Mouse (Mus musculus): ENCODE data around the gene Il21. TPM values are rescaled to one million over a fixed set of nuclear protein-coding genes. Genes with fewer than 3 reads are reported as not detected.

Il21 gene
- polyA plus RNA-seq, 1 experiment from 2014 or later: not detected

DNA sequence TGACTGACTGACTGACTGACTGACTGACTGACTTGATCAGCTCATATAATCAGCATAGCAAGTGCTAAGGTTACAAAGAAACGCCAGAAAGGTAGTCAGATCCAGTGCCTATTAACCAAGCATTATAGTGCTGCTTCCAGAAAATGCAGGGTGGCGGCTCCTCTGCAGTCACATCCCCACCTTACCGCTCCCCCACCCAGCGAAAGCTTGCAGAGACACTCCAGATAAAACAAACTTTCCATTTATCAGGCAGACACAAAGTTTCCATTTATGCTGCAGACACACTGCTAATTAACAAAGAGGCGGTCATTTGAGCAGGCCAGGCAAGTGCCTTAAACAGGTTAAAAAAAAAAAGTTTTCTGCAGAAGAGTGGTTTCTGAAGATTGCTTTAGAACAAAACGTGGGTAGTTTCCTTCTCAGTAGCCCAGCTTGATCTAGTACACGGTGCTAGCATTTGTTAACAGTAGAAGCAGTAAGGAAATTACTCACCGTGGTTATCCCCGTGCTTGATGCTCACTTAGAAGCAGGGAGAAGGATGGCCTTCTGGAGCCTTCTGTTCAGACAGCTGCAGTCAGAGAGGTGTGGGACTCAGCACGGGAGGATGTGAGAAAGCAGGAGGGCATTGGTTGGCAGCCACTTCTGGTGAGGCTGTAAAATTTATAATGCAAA lies 27.0 kb upstream of the Il21 start:
- no peaks in the 10 kb centered on the region for H3K9me3 ChIP-seq (ENCODE audit: control insufficient read depth, low read depth, low read length)
- H3K4me1 ChIP-seq (ENCODE audit: control insufficient read depth, insufficient read depth, low read length): no peaks in the 10 kb centered on the region
- H3K4me3 ChIP-seq (ENCODE audit: low read depth, low read length): no peak overlapping the region
- H3K27me3 ChIP-seq (ENCODE audit: control insufficient read depth, insufficient read depth, low read length): no peaks in the 10 kb centered on the region
- no peak overlapping the region for H3K27ac ChIP-seq (ENCODE audit: low read length)
- H3K4me2 ChIP-seq (replicated peaks; ENCODE audit: low read depth, low read length): no peak overlapping the region
- no peaks in the 10 kb centered on the region for H3K36me3 ChIP-seq (ENCODE audit: control insufficient read depth, insufficient read depth, low read length)
- no peak for ATAC-seq (ENCODE audit: insufficient number of reproducible peaks, insufficient read depth, low FRiP score, low read depth)
- 36% methylated on average over 10 of the region's 10 CpGs for WGBS
- no peak overlapping the region for H3K9ac ChIP-seq (replicated peaks; ENCODE audit: low read depth, low read length)

DNA sequence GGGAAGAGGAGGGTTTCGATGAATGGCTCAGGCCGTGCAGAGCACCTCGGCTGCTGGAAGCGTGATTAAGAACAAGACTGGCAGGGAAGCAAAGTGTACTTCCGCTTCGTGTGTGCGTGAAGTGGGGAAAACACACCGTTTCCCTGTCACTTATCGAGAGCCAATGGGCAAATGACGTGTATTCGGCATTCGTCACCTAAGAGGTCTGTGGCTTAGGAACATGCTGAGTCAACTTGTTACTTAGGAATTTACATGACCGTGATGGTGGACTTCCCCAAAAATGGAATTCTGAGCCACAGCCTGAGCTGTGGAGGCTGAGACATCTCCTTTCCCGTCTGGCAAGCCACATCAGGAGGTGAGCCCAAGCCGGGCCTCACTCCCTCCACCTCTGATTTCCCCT lies 25.3 kb upstream of the Il21 start:
- WGBS: 85% methylated on average over 15 of the region's 15 CpGs

DNA sequence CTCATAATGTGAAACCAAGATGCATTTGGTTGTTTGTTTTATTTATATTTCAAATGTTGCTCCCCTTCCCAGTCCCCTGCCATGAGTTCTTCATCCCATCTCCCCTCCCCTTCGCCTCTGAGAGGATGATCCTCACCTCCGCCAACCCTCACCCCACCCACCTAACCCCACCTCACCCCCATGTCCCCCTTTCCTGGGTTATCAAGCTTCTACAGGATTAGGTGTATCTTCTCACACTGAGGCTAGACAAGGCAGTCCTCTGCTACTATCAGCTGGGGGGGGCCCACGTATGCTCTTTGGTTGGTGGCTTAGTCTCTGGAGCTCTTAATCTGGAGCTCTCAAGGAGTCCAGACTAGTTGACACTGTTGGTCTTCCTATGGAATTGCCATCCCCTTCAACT lies 18.5 kb upstream of the Il21 start:
- WGBS: 91% methylated on average over 3 of the region's 3 CpGs
- Histone ChIP-seq H3K9me3 (ENCODE audit: control insufficient read depth, low read depth, low read length) (no peaks in the 10 kb centered on the region), H3K4me2 (replicated peaks; ENCODE audit: low read depth, low read length) (no peak overlapping the region), H3K9ac (replicated peaks; ENCODE audit: low read depth, low read length) (no peak overlapping the region), H3K4me3 (ENCODE audit: low read depth, low read length) (no peak overlapping the region), H3K27me3 (ENCODE audit: control insufficient read depth, insufficient read depth, low read length) (no peaks in the 10 kb centered on the region), H3K27ac (ENCODE audit: low read length) (no peak overlapping the region), H3K36me3 (ENCODE audit: control insufficient read depth, insufficient read depth, low read length) (no peaks in the 10 kb centered on the region), H3K4me1 (ENCODE audit: control insufficient read depth, insufficient read depth, low read length) (no peaks in the 10 kb centered on the region)
- ATAC-seq (ENCODE audit: insufficient number of reproducible peaks, insufficient read depth, low FRiP score, low read depth): no peak

More for the DNA sequence above, 25.3 kb upstream of the Il21 start:
- Histone ChIP-seq H3K36me3 (ENCODE audit: control insufficient read depth, insufficient read depth, low read length) (no peaks in the 10 kb centered on the region), H3K9me3 (ENCODE audit: control insufficient read depth, low read depth, low read length) (no peaks in the 10 kb centered on the region), H3K4me1 (ENCODE audit: control insufficient read depth, insufficient read depth, low read length) (no peaks in the 10 kb centered on the region), H3K4me2 (replicated peaks; ENCODE audit: low read depth, low read length) (no peak overlapping the region), H3K27ac (ENCODE audit: low read length) (no peak overlapping the region), H3K4me3 (ENCODE audit: low read depth, low read length) (no peak overlapping the region), H3K27me3 (ENCODE audit: control insufficient read depth, insufficient read depth, low read length) (no peaks in the 10 kb centered on the region), H3K9ac (replicated peaks; ENCODE audit: low read depth, low read length) (no peak overlapping the region)
- no peak for ATAC-seq (ENCODE audit: insufficient number of reproducible peaks, insufficient read depth, low FRiP score, low read depth)

DNA sequence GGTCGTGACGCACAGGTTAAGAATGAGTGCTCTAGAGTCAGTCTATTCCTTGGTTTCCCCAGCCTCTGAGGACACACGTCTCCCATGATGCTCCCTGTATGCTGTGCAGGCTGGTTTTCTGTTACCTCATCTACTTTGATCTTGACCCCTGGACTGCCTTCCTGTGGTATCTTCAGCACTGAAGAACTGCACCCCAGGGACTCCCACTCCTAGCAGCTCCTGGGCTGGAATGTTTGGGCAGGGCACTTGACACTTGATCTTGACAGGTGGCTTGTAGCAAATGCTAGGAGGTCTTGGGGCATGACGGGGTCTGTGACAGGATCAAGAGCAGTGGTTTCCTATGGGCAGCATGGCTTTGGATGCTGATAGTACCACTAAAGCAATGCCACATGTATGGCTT lies 2.6 kb upstream of the Il21 start:
- no peaks in the 10 kb centered on the region for H3K9me3 ChIP-seq (ENCODE audit: control insufficient read depth, low read depth, low read length)
- no peaks in the 10 kb centered on the region for H3K4me1 ChIP-seq (ENCODE audit: control insufficient read depth, insufficient read depth, low read length)
- H3K9ac ChIP-seq (replicated peaks; ENCODE audit: low read depth, low read length): no peak overlapping the region
- H3K27ac ChIP-seq (ENCODE audit: low read length): no peak overlapping the region
- H3K4me3 ChIP-seq (ENCODE audit: low read depth, low read length): no peak overlapping the region
- H3K4me2 ChIP-seq (replicated peaks; ENCODE audit: low read depth, low read length): no peak overlapping the region
- H3K36me3 ChIP-seq (ENCODE audit: control insufficient read depth, insufficient read depth, low read length): no peaks in the 10 kb centered on the region
- H3K27me3 ChIP-seq (ENCODE audit: control insufficient read depth, insufficient read depth, low read length): no peaks in the 10 kb centered on the region
- 71% methylated on average over 4 of the region's 4 CpGs for WGBS
- ATAC-seq (ENCODE audit: insufficient number of reproducible peaks, insufficient read depth, low FRiP score, low read depth): no peak

DNA sequence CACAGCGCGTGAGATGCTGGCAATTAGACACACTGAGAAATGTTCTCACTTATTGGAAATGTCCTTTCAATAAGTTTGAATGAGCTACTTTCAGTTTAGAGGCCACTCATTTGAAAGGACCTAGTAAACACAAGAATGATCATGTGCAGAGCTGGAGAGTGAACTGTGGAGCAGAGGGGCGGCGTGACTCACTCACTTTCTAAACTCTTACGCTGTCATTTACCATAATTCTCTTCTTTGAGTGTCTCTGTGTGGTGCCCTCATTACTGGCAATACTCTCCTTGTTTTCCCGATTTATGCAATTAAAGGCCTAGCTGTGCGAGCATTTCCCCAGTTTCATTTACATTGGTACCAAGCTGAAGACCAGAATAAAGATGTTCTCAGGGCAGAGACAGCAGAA lies 1.3 kb downstream of the Il21 start:
- 86% methylated on average over 7 of the region's 7 CpGs for WGBS
- no peak overlapping the region for H3K4me3 ChIP-seq (ENCODE audit: low read depth, low read length)
- ATAC-seq (ENCODE audit: insufficient number of reproducible peaks, insufficient read depth, low FRiP score, low read depth): no peak

DNA sequence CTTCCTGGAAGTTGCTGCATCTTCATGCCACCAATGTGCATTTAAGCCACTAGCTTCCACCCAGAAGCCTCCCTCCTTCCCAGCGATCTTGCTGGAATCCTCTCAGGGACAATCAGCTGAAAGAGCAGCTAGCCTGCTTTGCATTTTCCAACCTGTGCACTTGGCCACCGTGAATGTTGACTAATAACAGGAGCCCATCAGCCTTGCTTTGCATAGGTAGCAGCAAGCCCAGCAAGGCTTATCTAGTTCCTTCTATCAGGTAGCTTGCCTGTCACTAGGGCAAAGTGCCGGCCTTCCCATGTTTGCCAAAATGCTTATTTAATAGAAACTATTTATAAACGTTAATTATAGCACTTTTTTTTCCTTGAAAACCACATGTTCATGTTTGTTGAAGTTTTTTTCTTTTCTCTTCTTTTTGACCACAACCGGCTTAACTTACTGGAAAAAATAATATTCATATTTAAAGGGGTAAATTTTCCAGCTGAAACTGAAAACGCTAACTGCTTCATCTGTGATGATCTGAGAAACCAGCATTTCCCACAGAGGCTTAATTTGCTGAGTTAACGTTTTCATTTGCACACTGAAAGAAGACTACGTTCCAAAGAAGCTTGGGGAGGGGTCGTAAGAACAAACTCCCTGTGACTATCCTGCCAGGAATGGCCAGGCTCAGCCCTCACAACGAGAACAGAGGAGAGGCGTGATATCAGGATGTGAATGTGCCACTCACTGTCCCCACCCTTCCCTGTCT lies 3.2 kb downstream of the Il21 start:
- no peaks in the 10 kb centered on the region for H3K4me1 ChIP-seq (ENCODE audit: control insufficient read depth, insufficient read depth, low read length)
- no peak overlapping the region for H3K9ac ChIP-seq (replicated peaks; ENCODE audit: low read depth, low read length)
- no peak for ATAC-seq (ENCODE audit: insufficient number of reproducible peaks, insufficient read depth, low FRiP score, low read depth)
- 67% methylated on average over 11 of the region's 11 CpGs for whole genome bisulfite sequencing
- H3K4me2 ChIP-seq (replicated peaks; ENCODE audit: low read depth, low read length): no peak overlapping the region
- H3K27me3 ChIP-seq (ENCODE audit: control insufficient read depth, insufficient read depth, low read length): no peaks in the 10 kb centered on the region
- H3K36me3 ChIP-seq (ENCODE audit: control insufficient read depth, insufficient read depth, low read length): no peaks in the 10 kb centered on the region
- no peak overlapping the region for H3K27ac ChIP-seq (ENCODE audit: low read length)
- no peaks in the 10 kb centered on the region for H3K9me3 ChIP-seq (ENCODE audit: control insufficient read depth, low read depth, low read length)
- H3K4me3 ChIP-seq (ENCODE audit: low read depth, low read length): no peak overlapping the region

More for the DNA sequence above, 1.3 kb downstream of the Il21 start:
- Histone ChIP-seq H3K36me3 (ENCODE audit: control insufficient read depth, insufficient read depth, low read length) (no peaks in the 10 kb centered on the region), H3K27me3 (ENCODE audit: control insufficient read depth, insufficient read depth, low read length) (no peaks in the 10 kb centered on the region), H3K9ac (replicated peaks; ENCODE audit: low read depth, low read length) (no peak overlapping the region), H3K9me3 (ENCODE audit: control insufficient read depth, low read depth, low read length) (no peaks in the 10 kb centered on the region), H3K27ac (ENCODE audit: low read length) (no peak overlapping the region), H3K4me1 (ENCODE audit: control insufficient read depth, insufficient read depth, low read length) (no peaks in the 10 kb centered on the region), H3K4me2 (replicated peaks; ENCODE audit: low read depth, low read length) (no peak overlapping the region)

DNA sequence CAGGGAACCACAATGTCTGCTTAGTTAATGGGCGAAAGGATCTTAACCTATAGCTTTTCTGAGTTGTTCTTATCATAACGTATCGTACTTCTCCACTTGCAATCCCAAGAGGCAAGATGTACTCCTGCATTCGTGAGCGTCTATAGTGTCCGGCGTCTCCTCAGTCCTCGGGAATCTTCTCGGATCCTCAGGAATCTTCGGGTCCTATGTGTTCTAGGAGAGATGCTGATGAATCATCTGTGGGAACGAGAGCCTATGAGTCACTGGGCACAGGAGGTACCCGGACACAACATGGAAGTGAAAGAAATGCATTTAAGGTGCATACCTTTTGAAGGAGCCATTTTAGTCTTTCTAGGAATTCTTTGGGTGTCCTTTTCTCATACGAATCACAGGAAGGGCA lies 7.3 kb downstream of the Il21 start:
- Histone ChIP-seq H3K9ac (replicated peaks; ENCODE audit: low read depth, low read length) (no peak overlapping the region), H3K36me3 (ENCODE audit: control insufficient read depth, insufficient read depth, low read length) (no peaks in the 10 kb centered on the region), H3K9me3 (ENCODE audit: control insufficient read depth, low read depth, low read length) (no peaks in the 10 kb centered on the region), H3K4me3 (ENCODE audit: low read depth, low read length) (no peak overlapping the region), H3K27ac (ENCODE audit: low read length) (no peak overlapping the region), H3K27me3 (ENCODE audit: control insufficient read depth, insufficient read depth, low read length) (no peaks in the 10 kb centered on the region), H3K4me2 (replicated peaks; ENCODE audit: low read depth, low read length) (no peak overlapping the region), H3K4me1 (ENCODE audit: control insufficient read depth, insufficient read depth, low read length) (no peaks in the 10 kb centered on the region)
- 92% methylated on average over 13 of the region's 13 CpGs for WGBS
- ATAC-seq (ENCODE audit: insufficient number of reproducible peaks, insufficient read depth, low FRiP score, low read depth): no peak

DNA sequence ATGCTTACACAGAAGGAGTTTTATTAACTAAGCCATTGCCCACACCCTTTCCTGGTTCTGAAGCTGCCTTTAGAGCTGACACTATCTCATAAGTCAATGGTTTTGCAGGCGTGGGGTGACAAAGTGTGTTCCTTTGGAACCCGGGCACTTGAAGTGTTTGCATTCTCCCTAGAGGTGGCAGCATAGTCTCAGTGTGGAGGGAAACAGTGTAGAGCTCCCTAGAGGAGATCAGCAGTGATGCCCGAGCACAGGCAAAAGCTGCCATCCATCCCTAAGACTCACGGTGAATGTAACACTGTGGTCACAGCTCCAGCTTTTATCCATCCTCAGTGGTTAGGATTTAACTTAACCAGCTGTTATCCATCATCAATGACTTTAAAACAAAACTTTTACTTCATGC lies 13.4 kb downstream of the Il21 start:
- peak; percentile 53; the same call in 1 of the 2 replicates for ATAC-seq (ENCODE audit: insufficient number of reproducible peaks, insufficient read depth, low FRiP score, low read depth)
- Histone ChIP-seq H3K27ac (ENCODE audit: low read length) (no peak overlapping the region), H3K4me1 (ENCODE audit: control insufficient read depth, insufficient read depth, low read length) (no peaks in the 10 kb centered on the region), H3K36me3 (ENCODE audit: control insufficient read depth, insufficient read depth, low read length) (no peaks in the 10 kb centered on the region), H3K27me3 (ENCODE audit: control insufficient read depth, insufficient read depth, low read length) (no peaks in the 10 kb centered on the region), H3K4me2 (replicated peaks; ENCODE audit: low read depth, low read length) (no peak overlapping the region), H3K9ac (replicated peaks; ENCODE audit: low read depth, low read length) (no peak overlapping the region), H3K9me3 (ENCODE audit: control insufficient read depth, low read depth, low read length) (no peaks in the 10 kb centered on the region), H3K4me3 (ENCODE audit: low read depth, low read length) (no peak overlapping the region)
- WGBS: 24% methylated on average over 4 of the region's 4 CpGs
